Mouse (Mus musculus) liver, embryonic 14.5 days (tissue): ENCODE results near the gene Zfp189. TPM values are rescaled to one million over a fixed set of nuclear protein-coding genes. Genes with fewer than 3 reads are reported as not detected.

Experiments
- ATAC-seq: fragments of 200-750 bp; cut with Nextera tagmentation; 2 replicates; pipeline ENCODE4 v1.8.0; 2017; ENCODE audit warnings: moderate number of reproducible peaks, mild to moderate bottlenecking, moderate library complexity; ENCODE audit not compliant: insufficient read depth
- DNase-seq, 3 experiments: peaks; one replicate each; pipeline ENCODE4 v3.0.0-alpha.2; 2012 to 2013; ENCODE audit warnings: low read depth in 3 of 3, low spot score in 3 of 3
- H3K27ac ChIP-seq: fragments of 300-500 bp; sonication (generic); 2 replicates; pipeline ENCODE4 v1.5.1; 2014; ENCODE audit warnings: moderate library complexity, mild to moderate bottlenecking, control low read depth, inconsistent platforms
- H3K27me3 ChIP-seq: fragments of 300-500 bp; sonication (generic); 2 replicates; pipeline ENCODE4 v1.6.1; 2014; ENCODE audit warnings: mild to moderate bottlenecking, low read length, moderate library complexity; ENCODE audit not compliant: control insufficient read depth, insufficient read depth
- H3K36me3 ChIP-seq: fragments of 300-500 bp; sonication (generic); replicated peaks from 2 replicates; pipeline ENCODE4 v1.6.1; 2014; ENCODE audit warnings: low read depth; ENCODE audit not compliant: control insufficient read depth, insufficient read depth
- H3K4me1 ChIP-seq, 2 experiments: fragments of 200-500 bp in 1 of 2; fragments of 300-500 bp in 1 of 2; sonication (generic) in 1 of 2; replicated peaks; 2 replicates each; pipeline ENCODE4 v1.6.1; 2012 to 2014; ENCODE audit warnings: antibody characterized with exemption in 1 of 2, inconsistent platforms in 1 of 2, low read length in 1 of 2; ENCODE audit not compliant: control insufficient read depth in 2 of 2, insufficient read depth in 2 of 2
- H3K4me2 ChIP-seq: fragments of 300-500 bp; sonication (generic); 2 replicates; pipeline ENCODE4 v1.6.1; 2014; ENCODE audit warnings: low read depth, mild to moderate bottlenecking, control low read depth, moderate library complexity
- H3K4me3 ChIP-seq, 2 experiments: fragments of 200-500 bp in 1 of 2; fragments of 300-500 bp in 1 of 2; sonication (generic) in 1 of 2; 2 replicates each; pipeline ENCODE4 v1.5.1; 2012 to 2014; ENCODE audit warnings: low read depth in 2 of 2, low read length in 2 of 2, mild to moderate bottlenecking in 2 of 2, control low read depth in 1 of 2, inconsistent platforms in 1 of 2, moderate library complexity in 1 of 2; ENCODE audit not compliant: insufficient read depth in 1 of 2
- H3K9ac ChIP-seq: fragments of 300-500 bp; sonication (generic); replicated peaks from 2 replicates; pipeline ENCODE4 v1.6.1; 2014; ENCODE audit warnings: mild to moderate bottlenecking, control low read depth, moderate library complexity
- H3K9me3 ChIP-seq: fragments of 300-500 bp; sonication (generic); 2 replicates; pipeline ENCODE4 v1.6.1; 2016; ENCODE audit warnings: low read length, mixed read lengths; ENCODE audit not compliant: control insufficient read depth
- CTCF ChIP-seq: IDR thresholded peaks from 2 replicates; pipeline ENCODE4 v1.5.1; 2016; ENCODE audit warnings: antibody characterized with exemption, low read depth, control low read depth
- EP300 ChIP-seq: IDR thresholded peaks from 2 replicates; pipeline ENCODE4 v1.6.1; 2016; ENCODE audit warnings: antibody characterized with exemption, low read depth
- WGBS: fragments of 180-500 bp; shearing (Covaris S2); extraction: QIAGEN DNeasy Blood & Tissue Kit; methylation state at CpG from one replicate; pipeline ENCODE4 v1.1.7; 2014; ENCODE audit not compliant: insufficient replicate concordance; 5-methylcytosine and 5-hydroxymethylcytosine counted together
- polyA plus RNA-seq, 2 experiments: library from polyadenylated mRNA; depleted of rRNA in 1 of 2; stranded (reverse) in 1 of 2; unstranded in 1 of 2; fragments of >200 nt; fragmentation: Nextera tagmentation in 1 of 2; extraction: Ambion mirVana in 1 of 2; gene quantifications; 2 replicates each; pipeline versions ENCODE4 v1.2.1 to v1.2.3; 2012 to 2014

Zfp189 gene
- polyA plus RNA-seq, 2 experiments = 1.5 to 2.6 TPM

- ATAC-seq = peak; percentile 51
- no peak for DNase-seq
- Histone ChIP-seq H3K9ac (no peak overlapping the region), H3K9me3 (no peaks in the 10 kb centered on the region), H3K4me1 (peaks cover 0 to 6% of the 10 kb centered on the region in 2 experiments; a peak in 1 of 4 replicates), H3K27me3 (no peaks in the 10 kb centered on the region), H3K27ac (no peak overlapping the region), H3K4me3 (no peak overlapping the region), H3K4me2 (no peak overlapping the region), H3K36me3 (no peaks in the 10 kb centered on the region)
- TF ChIP-seq CTCF (no peak), EP300 (no peak)
- WGBS = 56% methylated on average over 20 of the region's 20 CpGs
Observed at GRCm38 (mm10) chr4:49559915-49560772, 39.2 kb downstream of the Zfp189 start.

- H3K4me1 ChIP-seq = no peaks in the 10 kb centered on the region; a peak in 1 of 4 replicates
- H3K9me3 ChIP-seq = no peaks in the 10 kb centered on the region
- H3K4me2 ChIP-seq = no peak overlapping the region
- H3K27me3 ChIP-seq = no peaks in the 10 kb centered on the region
- no peak overlapping the region for H3K4me3 ChIP-seq
- DNase-seq (peak; percentile 63 to 64 (median 64)), ATAC-seq (peak; percentile 72)
- H3K36me3 ChIP-seq = no peaks in the 10 kb centered on the region
- no peak overlapping the region for H3K27ac ChIP-seq
- H3K9ac ChIP-seq = no peak overlapping the region
- peak; percentile 85 for TF ChIP-seq CTCF
- TF ChIP-seq EP300 = no peak
- 14% methylated on average over 3 of the region's 3 CpGs for WGBS
Observed at GRCm38 (mm10) chr4:49567613-49568012, 46.6 kb downstream of the Zfp189 start.

DNA sequence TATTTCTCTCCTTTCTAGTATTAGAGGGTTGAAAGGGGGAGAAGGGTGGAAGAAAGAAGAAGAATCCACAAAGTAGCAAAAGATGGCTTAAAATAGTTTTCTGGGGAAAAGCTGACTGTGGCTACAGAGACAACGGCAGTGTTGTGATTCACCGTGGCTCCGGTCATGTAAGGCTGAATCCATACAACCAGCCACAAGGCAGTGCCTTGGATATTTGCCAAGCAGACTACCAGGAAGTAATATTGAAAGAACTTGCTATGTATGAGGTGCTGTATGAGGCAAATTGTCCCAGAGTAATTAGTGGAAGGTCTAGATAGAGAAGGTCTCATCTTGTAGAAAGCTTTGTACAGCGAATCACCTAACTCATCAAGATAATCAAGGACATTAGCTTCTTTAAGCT lies 51.2 kb downstream of the Zfp189 start:
- DNase-seq (no peak), ATAC-seq (no peak)
- no peaks in the 10 kb centered on the region for H3K27me3 ChIP-seq
- WGBS = 91% methylated on average over 4 of the region's 4 CpGs
- H3K4me2 ChIP-seq = no peak overlapping the region
- no peak overlapping the region for H3K9ac ChIP-seq
- no peaks in the 10 kb centered on the region for H3K36me3 ChIP-seq
- no peaks in the 10 kb centered on the region for H3K9me3 ChIP-seq
- no peak for TF ChIP-seq EP300
- TF ChIP-seq CTCF = no peak
- no peak overlapping the region for H3K27ac ChIP-seq
- H3K4me3 ChIP-seq = no peak overlapping the region
- no peaks in the 10 kb centered on the region for H3K4me1 ChIP-seq

Other genes starting within 250 kb of the Zfp189 start
- 0.14 and 0.20 TPM in 2 replicates for gene Acnat2, start 113.0 kb upstream of the Zfp189 start, polyA plus RNA-seq (2012; rRNA removed)
- gene Acnat2, start 113.0 kb upstream of the Zfp189 start, polyA plus RNA-seq (2014; fragmentation: Nextera tagmentation; extraction: Ambion mirVana) = 0.20 and 0.71 TPM in 2 replicates
- 0.73 and 1.2 TPM in 2 replicates for gene Acnat1, start 47.3 kb upstream of the Zfp189 start, polyA plus RNA-seq (2012; rRNA removed)
- 0.11 and 0.61 TPM in 2 replicates for gene Acnat1, start 47.3 kb upstream of the Zfp189 start, polyA plus RNA-seq (2014; fragmentation: Nextera tagmentation; extraction: Ambion mirVana)
- gene Baat, start 14.6 kb upstream of the Zfp189 start, polyA plus RNA-seq (2012; rRNA removed) = 0.39 and 0.47 TPM in 2 replicates
- 0.86 and 1.0 TPM in 2 replicates for gene Baat, start 14.6 kb upstream of the Zfp189 start, polyA plus RNA-seq (2014; fragmentation: Nextera tagmentation; extraction: Ambion mirVana)
- 11.7 and 16.6 TPM in 2 replicates for gene Mrpl50, start 83 bp upstream of the Zfp189 start, polyA plus RNA-seq (2012; rRNA removed)
- 55.7 TPM in 2 replicates for gene Mrpl50, start 83 bp upstream of the Zfp189 start, polyA plus RNA-seq (2014; fragmentation: Nextera tagmentation; extraction: Ambion mirVana)
- gene Aldob, start 28.4 kb downstream of the Zfp189 start, polyA plus RNA-seq (2012; rRNA removed) = 88.5 and 103 TPM in 2 replicates
- 240 and 257 TPM in 2 replicates for gene Aldob, start 28.4 kb downstream of the Zfp189 start, polyA plus RNA-seq (2014; fragmentation: Nextera tagmentation; extraction: Ambion mirVana)
- gene Tmem246, start 76.7 kb downstream of the Zfp189 start, polyA plus RNA-seq (2012; rRNA removed) = 4.8 and 5.8 TPM in 2 replicates
- gene Tmem246, start 76.7 kb downstream of the Zfp189 start, polyA plus RNA-seq (2014; fragmentation: Nextera tagmentation; extraction: Ambion mirVana) = 6.7 and 9.0 TPM in 2 replicates
- gene Rnf20, start 110.8 kb downstream of the Zfp189 start, polyA plus RNA-seq (2012; rRNA removed) = 8.2 and 14.5 TPM in 2 replicates
- gene Rnf20, start 110.8 kb downstream of the Zfp189 start, polyA plus RNA-seq (2014; fragmentation: Nextera tagmentation; extraction: Ambion mirVana) = 15.7 and 18.3 TPM in 2 replicates
- not detected in 2 replicates for gene Ppp3r2, start 160.8 kb downstream of the Zfp189 start, polyA plus RNA-seq (2012; rRNA removed)
- not detected in 2 replicates for gene Ppp3r2, start 160.8 kb downstream of the Zfp189 start, polyA plus RNA-seq (2014; fragmentation: Nextera tagmentation; extraction: Ambion mirVana)